Mouse (Mus musculus): Measurements from ENCODE around the gene Fam84b. TPM values are rescaled to one million over a fixed set of nuclear protein-coding genes. Genes with fewer than 3 reads are reported as not detected.
A peak's percentile ranks its signal among the peaks of the same experiment; 100 is the strongest.

Fam84b gene
- total RNA-seq, 2 experiments from 2014 or later: 22.6 to 24.1 TPM

- no peak for DNase-seq (ENCODE audit: low spot score in 2 of 2)
These were observed 19.9 kb downstream of the Fam84b start for GRCm38 (mm10) chr15:60833476-60834218.

- DNase-seq (ENCODE audit: low spot score in 2 of 2): no peak
These were observed 21.0 kb downstream of the Fam84b start for GRCm38 (mm10) chr15:60832586-60832985.

- DNase-seq (ENCODE audit: low spot score in 2 of 2): no peak
These were observed 27.4 kb downstream of the Fam84b start for GRCm38 (mm10) chr15:60826226-60826625.

- DNase-seq (ENCODE audit: low spot score in 2 of 2): peak; percentile 76 to 84
These were observed 28.8 kb downstream of the Fam84b start for GRCm38 (mm10) chr15:60824751-60825227.

- peak; percentile 15 to 18 for DNase-seq (ENCODE audit: low spot score in 2 of 2)
These were observed 29.5 kb downstream of the Fam84b start for GRCm38 (mm10) chr15:60823870-60824709.

- DNase-seq (ENCODE audit: low spot score in 2 of 2): no peak
These were observed 30.0 kb downstream of the Fam84b start for GRCm38 (mm10) chr15:60823620-60823869.

GRCm38 (mm10) chr15:60822803-60823619, 30.6 kb downstream of the Fam84b start:
- peak; percentile 41 to 45 for DNase-seq (ENCODE audit: low spot score in 2 of 2)

- DNase-seq (ENCODE audit: low spot score in 2 of 2): no peak
These were observed 31.3 kb downstream of the Fam84b start for GRCm38 (mm10) chr15:60822101-60822802.

GRCm38 (mm10) chr15:60818500-60818899, 35.1 kb downstream of the Fam84b start:
- DNase-seq (ENCODE audit: low spot score in 2 of 2): no peak

GRCm38 (mm10) chr15:60816478-60816877, 37.1 kb downstream of the Fam84b start:
- no peak for DNase-seq (ENCODE audit: low spot score in 2 of 2)

- DNase-seq (ENCODE audit: low spot score in 2 of 2): no peak
These were observed 39.0 kb downstream of the Fam84b start for GRCm38 (mm10) chr15:60814542-60814941.

- DNase-seq (ENCODE audit: low spot score in 2 of 2): no peak
These were observed 60.4 kb downstream of the Fam84b start for GRCm38 (mm10) chr15:60793041-60793673.

- no peak for DNase-seq (ENCODE audit: low spot score in 2 of 2)
These were observed 64.5 kb downstream of the Fam84b start for GRCm38 (mm10) chr15:60789084-60789483.

- no peak for DNase-seq (ENCODE audit: low spot score in 2 of 2)
These were observed 69.8 kb downstream of the Fam84b start for GRCm38 (mm10) chr15:60783761-60784160.

GRCm38 (mm10) chr15:60779531-60779973, 74.0 kb downstream of the Fam84b start:
- DNase-seq (ENCODE audit: low spot score in 2 of 2): no peak

- DNase-seq (ENCODE audit: low spot score in 2 of 2): no peak
These were observed 74.5 kb downstream of the Fam84b start for GRCm38 (mm10) chr15:60779063-60779462.
